Mouse (Mus musculus) B cell, adult 2 months (primary cell): Measurements from ENCODE around the gene Cd22.
"Not testable (repeated sequence)": the region's sequence is repeated elsewhere in the genome, so short reads cannot be mapped to it uniquely, and the experiment has no call there.

Experiments
- DNase-seq, 2 experiments: peaks; one replicate each; pipeline ENCODE4 v3.0.0; 2022

The Cd22 gene

GRCm38 (mm10) chr7:30880176-30880575 lies at the start of gene Cd22:
Gene Cd22, minus strand, starts transcription at chr7:30880342.
- DNase-seq = peak; percentile 66 to 72

DNA sequence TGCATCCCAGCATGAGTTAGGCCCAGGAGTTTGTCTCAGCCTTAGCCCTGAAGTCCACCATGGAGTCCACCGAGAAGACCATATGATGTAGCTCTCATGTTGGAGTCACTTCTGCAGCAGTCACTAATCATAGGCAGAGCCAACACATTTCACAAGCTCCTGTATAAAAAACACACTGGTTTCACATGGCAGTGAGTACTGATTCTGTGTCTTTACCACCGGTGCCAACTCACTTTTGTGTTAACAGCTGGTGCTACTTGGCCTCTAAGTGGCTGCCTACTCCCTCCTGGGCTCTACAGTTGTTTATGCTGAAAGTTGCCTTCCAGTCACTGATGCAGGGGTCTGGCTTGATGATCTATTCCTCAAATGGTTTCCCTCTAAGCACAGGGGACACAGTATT lies 44.4 kb upstream of the Cd22 start, which contains the start of gene Hamp2:
Gene Hamp2 (minus strand): TSS at position 101 of the 400 bp plus-strand sequence.
- DNase-seq = not testable (repeated sequence)

- DNase-seq = no peak
Measured at GRCm38 (mm10) chr7:30924071-30924470, 43.9 kb upstream of the Cd22 start.

DNA sequence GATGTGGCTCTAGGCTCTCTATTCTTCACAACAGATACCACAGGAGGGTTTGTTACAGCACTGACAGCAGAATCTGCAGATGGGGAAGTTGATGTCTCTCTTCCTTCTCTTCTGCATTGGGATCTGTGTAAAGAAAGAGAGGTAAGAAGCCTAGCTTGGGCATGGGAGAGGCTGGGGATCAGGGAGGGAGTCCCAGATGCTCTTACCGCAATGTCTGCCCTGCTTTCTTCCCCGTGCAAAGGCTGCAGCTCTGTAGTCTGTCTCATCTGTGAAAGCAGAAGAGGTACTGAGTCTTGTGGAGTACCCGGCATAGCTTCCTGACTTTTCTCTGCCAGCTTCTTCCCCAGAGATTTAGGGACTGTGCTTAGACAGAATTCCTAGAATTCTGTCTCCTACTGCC lies 42.3 kb upstream of the Cd22 start:
- not testable (repeated sequence) for DNase-seq

DNA sequence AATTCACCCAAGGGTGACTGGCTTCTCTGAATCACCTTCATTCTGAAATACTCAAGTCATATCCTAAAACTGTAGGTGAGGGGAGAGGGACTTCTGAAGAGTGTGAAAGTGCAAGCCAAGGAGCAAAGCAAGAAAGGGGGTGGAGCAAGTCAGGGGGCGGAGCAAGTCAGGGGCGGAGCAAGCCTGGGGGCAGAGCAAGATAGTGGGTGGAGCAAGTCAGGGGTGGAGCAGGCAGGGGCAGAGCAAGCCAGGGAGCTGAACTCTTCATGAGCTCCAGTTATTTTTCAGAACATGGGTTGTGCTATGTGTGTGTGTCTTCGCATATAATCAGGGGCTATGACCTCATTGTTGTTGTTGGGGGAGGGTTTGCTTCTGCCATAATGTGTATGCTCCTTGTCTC lies 40.1 kb upstream of the Cd22 start:
- DNase-seq = peak; percentile 57 to 58

GRCm38 (mm10) chr7:30917219-30917618 lies 37.1 kb upstream of the Cd22 start:
- DNase-seq = no peak

GRCm38 (mm10) chr7:30916713-30917112 lies 36.6 kb upstream of the Cd22 start:
- no peak for DNase-seq

GRCm38 (mm10) chr7:30914732-30915131 lies 34.6 kb upstream of the Cd22 start, which contains the start of gene Mag:
Gene Mag, minus strand, starts transcription at chr7:30914873.
- DNase-seq = no peak

- no peak for DNase-seq
Measured at GRCm38 (mm10) chr7:30909773-30910172, 29.6 kb upstream of the Cd22 start.

DNA sequence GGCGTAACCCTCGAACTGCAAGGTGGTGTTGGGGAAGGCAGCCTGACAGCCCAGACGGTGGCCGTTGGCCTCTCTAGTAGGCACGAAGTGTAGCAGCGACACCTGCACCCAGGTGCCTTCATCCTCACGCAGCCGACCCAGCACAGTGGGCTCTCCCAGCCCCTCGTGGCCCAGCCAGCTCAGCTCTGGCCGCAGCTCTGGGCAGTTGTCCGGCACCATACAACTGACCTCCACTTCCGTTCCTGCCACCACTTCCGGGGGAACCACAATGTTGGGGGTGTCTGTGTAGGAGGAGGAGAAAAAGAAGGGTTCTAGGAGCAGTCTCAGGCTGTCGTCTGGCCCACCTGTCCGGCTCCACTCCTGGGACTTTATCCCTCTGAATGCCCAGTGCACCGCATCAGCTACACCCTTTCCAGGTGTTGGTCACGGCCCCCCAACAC lies 28.9 kb upstream of the Cd22 start:
- DNase-seq = no peak

- DNase-seq = no peak
Measured at GRCm38 (mm10) chr7:30908277-30908991, 28.3 kb upstream of the Cd22 start.

DNA sequence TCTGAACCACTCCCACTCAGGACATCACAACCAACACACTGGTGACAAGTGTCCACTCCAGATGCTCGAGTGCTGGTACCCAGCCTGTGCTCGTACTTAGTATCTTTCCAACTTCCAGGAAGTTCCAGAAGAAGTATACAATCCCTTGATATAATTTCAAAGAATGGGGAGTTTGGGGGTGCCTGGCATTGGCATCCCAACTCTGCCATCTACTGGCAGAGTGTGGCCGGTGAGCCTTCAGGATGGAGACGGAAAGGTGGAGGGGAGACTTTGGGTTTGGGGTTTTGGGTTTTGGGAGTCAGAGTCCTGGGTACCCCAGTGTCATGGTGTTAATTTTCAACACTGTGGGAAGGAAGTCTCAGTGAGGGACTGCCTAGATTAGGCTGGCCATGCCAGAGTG lies 23.9 kb upstream of the Cd22 start:
- peak; percentile 72 to 73 for DNase-seq

DNA sequence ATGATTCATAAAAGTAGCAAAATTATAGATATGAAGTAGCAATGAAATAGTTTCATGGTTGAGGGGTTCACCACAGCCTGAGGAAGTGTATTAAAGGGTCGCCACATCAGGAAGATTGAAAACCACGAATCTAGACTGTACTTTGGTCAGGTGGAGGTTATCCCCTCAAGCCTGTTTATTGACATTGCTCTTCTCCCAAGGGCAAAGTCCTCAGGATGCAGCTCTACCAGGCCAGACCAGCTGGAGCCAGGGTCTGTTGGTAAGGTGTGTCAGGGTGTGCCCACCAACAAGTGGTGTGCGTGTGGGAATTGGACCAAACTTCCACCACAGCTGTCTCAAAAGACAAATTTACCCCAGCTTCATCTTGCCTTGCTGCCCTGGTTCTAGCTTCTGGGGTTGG lies 15.1 kb upstream of the Cd22 start:
- no peak for DNase-seq

DNA sequence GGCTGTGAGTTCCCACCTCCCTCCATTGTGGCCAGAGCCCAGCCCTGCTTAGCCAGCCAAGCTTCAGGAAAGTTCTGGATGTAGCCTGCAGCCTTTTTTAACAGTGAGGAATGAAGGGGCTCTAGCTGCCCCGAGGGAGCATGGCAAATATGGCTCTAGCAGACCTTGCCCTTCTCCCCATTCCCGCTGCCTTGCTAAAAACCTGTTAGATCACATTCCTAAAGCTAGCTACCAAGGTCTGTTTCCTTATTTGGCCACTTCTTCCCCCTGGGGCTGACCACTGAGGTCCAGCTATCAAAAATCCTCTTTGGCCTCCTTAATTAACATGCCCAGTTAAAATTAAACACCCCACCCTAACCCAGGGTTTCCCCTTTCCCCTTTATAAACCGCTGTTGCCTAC lies 12.4 kb upstream of the Cd22 start:
- DNase-seq = no peak

- peak; percentile 43 to 57 for DNase-seq
Measured at GRCm38 (mm10) chr7:30891746-30892145, 11.6 kb upstream of the Cd22 start.

- peak; percentile 31 to 41 for DNase-seq
Measured at GRCm38 (mm10) chr7:30890681-30891080, 10.5 kb upstream of the Cd22 start.

DNA sequence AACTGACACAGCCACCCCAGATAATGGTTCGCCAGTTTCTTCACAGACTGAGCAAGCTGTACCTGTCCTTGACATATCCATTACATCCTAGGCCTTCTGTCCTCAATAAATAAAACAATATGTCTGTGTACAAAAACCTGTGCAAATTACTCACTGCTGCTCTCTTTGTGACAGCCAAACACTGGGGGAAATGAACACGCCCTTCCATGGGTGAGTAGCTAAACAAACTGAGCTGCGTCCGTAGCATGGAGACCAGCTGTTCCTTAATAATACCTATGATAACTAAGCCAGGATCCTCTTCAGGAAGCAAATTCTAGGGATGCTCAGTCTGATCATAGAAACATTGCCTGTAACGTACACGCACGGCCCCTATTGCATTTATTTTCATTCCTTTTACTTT lies 8.6 kb upstream of the Cd22 start:
- no peak for DNase-seq

GRCm38 (mm10) chr7:30887568-30888188 lies 7.5 kb upstream of the Cd22 start:
- DNase-seq = peak; percentile 78 to 83

GRCm38 (mm10) chr7:30886852-30887251 lies 6.7 kb upstream of the Cd22 start:
- DNase-seq = no peak

GRCm38 (mm10) chr7:30884047-30884446 lies 3.9 kb upstream of the Cd22 start:
- DNase-seq = no peak

- no peak for DNase-seq
Measured at GRCm38 (mm10) chr7:30881367-30881766, 1.2 kb upstream of the Cd22 start.

GRCm38 (mm10) chr7:30878950-30879349 lies 1.2 kb downstream of the Cd22 start:
- DNase-seq = peak; percentile 61 to 64

GRCm38 (mm10) chr7:30873083-30873482 lies 7.1 kb downstream of the Cd22 start:
- peak; percentile 86 to 87 for DNase-seq

DNA sequence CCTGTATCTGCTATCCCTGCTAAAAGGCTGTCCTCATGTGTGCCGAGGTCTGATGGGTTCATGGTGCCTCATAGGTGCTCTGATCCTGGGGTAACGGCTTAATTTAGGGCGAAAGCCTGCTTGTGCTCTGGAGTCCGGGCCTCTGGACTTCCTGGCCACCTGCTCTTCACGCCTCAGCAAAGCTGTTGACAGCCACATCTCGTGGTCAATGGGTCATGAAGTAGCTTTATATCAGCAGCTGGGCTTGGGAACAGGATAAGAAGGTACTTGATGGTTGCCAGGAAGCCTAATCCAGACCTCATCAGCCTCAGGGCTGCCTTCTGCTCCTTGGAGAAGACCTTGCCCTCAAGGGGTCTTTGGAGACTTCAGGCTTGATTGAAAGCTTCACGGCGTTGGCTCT lies 16.8 kb downstream of the Cd22 start:
- DNase-seq = no peak
